Mouse (Mus musculus) gastrocnemius, postnatal 10 days (tissue): ENCODE data around the gene Ntm. TPM values are rescaled to one million over a fixed set of nuclear protein-coding genes. Genes with fewer than 3 reads are reported as not detected.

Source experiments
- DNase-seq: peaks from one replicate; pipeline ENCODE4 v3.0.0; 2021; ENCODE audit warnings: mixed read lengths
- long read RNA-seq, 2 experiments: library from polyadenylated mRNA; stranded (forward); transcript quantifications; one replicate each; pipeline ENCODE4 v2.0.0; 2021
- total RNA-seq, 2 experiments: library from RNA; stranded (reverse); gene quantifications; 2 replicates each; pipeline ENCODE4 v1.2.3; 2021

The Ntm gene
- 1 to 10 TPM; 4.7 to 5.4 TPM for total RNA-seq
- long read RNA-seq, experiment 1 = 0 reads
- long read RNA-seq, experiment 2, partial matches to known transcripts = 0 of 1 reads
- long read RNA-seq, experiment 2, other reads (novel, unspliced or antisense) = 1 of 1 reads

DNA sequence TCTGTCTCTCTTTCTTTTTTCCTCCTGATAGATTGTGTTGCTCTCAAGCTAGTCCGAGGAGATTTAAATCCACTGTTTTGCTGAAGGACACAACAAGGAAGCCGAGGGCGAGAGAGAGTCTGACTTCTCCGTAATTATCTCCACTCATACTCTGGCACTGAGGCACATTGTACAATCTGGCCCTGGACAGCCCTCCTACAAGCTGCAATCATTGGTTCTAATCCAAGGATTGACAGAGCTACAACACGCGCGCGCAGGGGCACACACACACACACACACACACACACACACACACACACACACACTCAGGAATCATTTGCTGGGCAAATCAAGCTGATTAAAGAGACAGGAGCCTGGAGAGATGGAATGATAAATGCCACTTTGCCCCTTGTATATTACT lies at the start of gene Ntm:
Gene Ntm (minus strand): TSS at position 164 of the 400 bp plus-strand sequence.
- DNase-seq = peak; percentile 5

DNA sequence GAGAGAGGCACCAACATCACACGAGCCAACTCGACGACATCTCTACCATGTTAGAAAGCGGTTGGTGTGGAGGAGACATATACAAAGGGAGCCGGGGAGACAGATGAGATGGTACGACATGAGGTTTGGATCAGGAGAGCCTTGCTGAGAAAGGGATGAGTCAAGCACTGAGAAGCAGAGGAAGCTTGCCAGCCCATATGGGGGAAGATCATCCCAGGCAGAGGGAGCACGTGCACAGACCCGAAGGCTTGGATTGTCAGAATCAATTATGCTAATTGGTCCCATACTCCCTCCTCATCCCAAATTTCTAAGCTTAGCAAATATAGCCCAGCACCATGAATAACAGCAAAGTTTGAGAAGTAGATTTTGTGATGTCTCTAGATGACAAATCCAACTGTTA lies 42.8 kb upstream of the Ntm start:
- DNase-seq = no peak

DNA sequence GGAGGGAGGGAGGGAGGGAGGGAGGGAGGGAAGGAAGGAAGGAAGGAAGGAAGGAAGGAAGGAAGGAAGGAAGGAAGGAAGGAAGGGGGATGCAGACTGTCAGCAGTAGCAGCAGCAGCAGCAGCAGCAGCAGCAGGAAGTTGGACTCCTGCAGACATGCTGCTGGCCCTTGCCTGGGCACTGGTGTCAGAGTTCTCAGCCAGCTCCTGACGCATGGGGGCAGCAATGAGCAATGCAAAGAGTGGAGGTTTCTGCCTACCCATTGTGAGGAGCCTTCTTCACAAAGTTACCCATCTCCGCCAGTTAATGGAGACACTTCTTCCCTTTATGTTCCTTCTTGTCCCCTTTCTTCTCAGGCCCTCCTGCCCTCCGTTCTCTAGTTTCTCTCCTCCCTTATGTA lies 40.7 kb upstream of the Ntm start:
- peak; percentile 70 for DNase-seq

DNA sequence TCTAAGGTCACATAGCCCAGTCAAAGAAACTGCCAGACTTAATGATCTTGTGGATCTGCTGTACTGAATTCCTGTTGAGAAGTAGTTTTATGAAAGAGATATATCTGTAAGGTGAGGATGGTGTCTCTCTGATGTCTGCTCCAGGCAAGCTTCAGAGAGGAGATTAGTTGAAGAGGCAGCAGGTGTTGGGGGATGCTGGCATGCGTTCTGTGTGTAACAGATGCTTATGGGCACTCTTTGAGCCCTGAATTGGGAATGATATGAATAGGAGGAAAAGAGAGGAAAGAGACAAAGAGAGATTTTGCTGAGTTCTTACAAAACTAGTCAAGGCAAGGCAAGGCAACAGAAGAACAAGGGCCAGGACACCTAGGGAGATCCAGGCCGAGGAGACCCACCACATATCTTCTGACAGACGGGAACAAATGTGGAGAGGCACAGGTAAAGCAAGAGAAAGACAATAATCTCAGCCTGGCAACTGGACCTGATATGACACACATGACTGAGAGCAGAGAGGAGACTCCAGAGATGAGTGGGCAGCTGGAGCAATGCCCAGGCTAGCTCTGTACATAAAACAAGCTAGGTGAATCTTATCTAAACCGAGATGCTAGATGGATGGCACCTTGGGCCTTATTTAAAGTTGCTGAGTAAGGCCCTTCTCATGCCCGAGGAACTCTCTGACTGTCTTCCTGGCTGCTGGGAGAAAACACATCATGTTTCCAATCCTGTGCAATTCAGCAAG lies 18.4 kb upstream of the Ntm start:
- no peak for DNase-seq

DNA sequence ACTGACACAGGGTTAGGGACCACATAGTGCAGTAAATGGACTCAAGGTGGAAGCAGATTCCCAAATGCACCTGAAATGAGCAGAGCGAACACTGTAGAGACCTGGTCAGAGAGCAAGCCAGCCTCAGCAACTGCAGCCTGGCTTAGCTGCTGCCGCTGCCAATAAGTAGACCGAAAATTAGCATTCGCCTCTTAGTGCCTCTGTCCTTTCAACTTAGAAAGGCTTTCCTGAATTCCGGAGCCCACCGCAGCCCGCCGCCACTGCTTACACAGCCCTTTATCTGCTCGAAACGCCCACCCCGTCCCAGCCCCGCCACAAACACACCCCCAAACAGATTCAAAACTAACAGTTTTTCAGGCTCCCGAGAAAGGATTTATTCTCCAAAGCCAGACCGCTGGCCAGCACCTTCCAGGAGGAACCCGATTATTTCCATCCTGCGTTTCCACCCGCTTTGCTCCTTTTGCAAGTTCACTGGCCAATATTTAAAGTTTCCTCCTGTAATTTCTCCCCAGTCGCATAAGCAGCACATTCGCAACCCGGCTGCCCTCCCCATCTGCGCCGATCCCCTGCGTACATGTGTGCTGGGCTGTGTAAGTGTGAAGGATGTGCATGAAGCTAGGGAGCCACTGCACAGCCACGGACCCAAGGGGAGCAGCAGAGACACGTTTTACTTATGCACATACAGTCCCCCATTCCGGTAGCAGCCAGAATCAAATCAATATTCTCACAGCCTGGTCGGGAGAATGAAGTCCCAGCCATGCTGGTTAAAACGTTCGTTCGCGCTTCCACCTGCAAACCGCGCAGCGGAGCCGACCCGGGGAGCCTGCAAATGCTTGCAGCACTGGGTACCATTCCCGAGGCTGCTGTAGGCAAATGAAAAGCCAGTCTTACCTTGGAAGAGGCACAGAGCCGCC lies 730 bp downstream of the Ntm start:
- DNase-seq = peak; percentile 7

DNA sequence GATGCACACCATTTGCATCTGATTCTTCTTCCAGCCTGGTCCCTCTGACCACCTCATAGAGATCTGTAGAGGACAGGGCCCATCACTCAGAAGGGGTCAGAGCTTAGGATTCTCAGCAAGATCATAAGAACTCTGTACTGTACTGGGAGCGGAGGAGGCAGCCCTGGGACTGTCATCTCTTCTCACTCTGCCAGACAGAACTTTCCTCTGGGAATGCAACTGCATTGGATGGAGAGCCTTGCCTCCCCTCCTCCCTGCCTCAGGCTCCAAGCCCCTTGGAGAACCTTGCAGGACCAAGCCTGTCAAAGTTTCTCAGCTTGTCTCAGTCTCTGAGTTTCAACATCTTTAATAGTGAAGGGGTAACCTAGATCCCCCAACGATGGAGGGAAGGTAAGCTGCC lies 1.4 kb downstream of the Ntm start:
- no peak for DNase-seq

DNA sequence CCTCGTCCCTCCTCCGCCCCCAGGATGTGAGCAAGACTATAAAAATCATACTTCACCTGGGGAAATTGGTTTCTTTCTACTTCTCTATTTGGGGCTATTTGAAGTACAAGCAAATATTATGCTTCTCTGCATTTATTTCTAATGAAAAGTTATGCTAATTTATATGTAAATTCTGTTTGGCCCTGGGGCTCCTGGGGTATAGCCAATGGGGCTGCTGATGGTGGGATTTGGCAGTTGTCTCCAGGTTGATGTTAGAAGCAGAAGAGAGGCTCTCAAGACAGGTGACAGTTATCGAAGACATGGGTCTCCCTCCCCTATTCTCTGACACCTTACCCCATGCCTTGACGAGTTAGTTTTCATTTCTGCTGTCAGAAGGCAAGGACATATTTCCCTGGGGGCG lies 2.2 kb downstream of the Ntm start:
- no peak for DNase-seq

DNA sequence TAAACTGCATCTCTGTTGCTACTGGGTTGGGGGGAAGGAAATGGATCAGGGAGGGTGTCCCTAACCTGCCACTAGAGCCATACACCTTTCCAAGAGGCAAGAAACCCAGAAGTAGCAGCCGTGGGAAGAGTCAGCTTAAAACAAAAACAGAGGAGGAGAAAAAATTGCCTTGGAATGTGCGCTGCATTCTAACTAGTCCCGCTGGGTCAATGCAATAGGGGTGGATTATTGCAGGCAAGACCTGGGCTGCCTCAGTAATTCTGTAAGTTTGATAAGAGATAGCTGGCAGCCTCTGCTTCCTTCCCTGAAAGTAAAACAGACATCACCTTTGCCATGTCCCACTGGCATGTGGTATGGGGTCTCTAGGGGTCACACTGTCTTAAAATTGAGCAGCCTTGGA lies 2.7 kb downstream of the Ntm start:
- DNase-seq = no peak

DNA sequence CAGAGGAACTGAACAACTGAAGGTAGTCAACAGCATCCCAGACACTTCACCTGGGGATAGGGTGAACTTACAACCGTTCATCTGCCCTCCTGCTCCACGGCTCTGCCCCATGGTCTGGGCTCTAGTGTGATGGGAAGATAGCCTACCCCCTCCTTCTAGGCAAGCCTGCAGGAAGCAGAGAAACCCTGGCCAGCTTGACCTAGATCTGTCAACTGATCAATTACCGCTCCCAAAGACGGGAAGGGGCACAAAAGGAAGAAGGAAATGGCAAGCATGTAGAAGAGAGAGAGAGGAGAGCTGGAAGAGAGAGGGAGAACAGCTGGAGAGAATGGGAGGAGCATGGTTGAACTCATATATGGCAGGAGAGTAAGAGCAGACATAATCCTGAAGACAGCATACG lies 6.0 kb downstream of the Ntm start:
- DNase-seq = no peak

DNA sequence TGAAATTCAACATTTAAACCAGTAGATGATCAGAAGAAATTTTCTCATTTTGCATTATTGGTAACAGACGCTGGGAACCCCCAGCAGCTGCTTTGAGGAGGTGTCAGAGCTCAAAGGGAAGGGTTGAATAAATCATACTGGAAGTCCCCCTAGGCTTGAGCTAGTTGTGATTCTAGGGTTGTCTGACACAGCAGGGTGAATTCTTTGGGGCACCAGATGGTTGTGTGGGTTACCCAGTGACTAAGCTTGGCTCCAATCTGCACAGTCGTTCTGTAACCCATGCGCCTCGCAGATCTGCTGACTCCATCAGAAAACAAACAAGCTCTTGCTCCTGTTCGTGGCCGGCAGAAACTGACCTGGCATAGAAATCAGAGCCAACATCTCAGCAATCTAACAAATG lies 8.9 kb downstream of the Ntm start:
- no peak for DNase-seq

DNA sequence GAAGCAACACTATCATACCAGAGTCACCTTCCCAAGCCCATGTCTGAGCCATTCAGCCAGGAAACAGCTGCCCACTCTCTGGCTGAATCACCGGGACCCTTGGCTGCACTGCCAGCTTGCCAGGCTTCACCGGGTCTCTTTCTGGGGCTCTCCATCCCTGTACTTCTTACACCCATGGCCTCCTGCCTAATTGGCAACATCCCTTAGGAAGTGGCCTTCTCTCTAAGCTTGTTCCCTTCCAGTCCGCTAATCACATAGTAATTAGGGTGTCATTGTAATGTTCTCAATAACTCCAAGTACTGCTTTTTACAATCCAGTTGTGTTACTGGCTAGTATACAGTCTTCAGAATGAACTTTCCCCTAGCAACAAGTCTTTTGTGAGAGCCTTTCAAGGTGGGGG lies 13.9 kb downstream of the Ntm start:
- no peak for DNase-seq

DNA sequence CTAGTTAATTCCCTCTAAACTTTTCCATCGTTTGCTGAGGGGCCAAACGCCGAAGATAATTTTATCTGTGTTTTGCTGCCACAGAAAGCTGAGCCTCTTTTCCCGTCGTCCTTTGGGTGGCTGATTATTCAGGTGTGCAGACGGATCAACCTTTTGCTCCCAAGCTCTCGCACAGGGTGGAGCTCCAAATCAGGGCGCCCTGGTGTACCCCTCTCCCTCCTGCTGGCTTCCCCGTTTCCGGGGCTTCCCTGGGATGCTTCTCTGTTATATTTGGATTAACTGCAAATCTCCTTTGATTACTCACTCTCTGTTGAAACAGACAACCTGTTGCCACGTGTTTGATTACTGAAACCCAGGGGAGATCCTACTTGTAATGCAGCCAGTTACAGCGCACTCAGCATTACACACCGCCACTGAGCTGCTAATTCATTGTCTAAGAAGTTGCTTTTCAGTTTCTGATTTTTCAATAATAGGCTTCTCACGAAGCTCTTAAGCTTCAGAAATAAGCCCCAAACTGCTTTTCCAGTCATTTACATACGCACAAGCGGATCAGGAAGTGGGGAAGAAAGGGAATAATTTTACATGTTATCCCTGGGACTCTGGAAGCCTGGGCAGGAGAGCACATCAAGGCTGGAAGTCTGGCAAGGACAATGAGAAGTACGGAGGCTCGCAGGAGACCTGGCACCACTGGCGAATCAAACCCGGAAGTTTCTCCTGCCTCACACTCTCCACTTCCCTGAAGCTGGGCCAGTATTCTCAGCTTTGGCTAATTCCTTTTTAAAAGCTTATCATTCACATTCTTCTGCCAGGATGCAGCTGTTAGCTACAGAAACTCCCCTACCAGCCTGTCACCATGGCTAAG lies 19.5 kb downstream of the Ntm start:
- DNase-seq = no peak

DNA sequence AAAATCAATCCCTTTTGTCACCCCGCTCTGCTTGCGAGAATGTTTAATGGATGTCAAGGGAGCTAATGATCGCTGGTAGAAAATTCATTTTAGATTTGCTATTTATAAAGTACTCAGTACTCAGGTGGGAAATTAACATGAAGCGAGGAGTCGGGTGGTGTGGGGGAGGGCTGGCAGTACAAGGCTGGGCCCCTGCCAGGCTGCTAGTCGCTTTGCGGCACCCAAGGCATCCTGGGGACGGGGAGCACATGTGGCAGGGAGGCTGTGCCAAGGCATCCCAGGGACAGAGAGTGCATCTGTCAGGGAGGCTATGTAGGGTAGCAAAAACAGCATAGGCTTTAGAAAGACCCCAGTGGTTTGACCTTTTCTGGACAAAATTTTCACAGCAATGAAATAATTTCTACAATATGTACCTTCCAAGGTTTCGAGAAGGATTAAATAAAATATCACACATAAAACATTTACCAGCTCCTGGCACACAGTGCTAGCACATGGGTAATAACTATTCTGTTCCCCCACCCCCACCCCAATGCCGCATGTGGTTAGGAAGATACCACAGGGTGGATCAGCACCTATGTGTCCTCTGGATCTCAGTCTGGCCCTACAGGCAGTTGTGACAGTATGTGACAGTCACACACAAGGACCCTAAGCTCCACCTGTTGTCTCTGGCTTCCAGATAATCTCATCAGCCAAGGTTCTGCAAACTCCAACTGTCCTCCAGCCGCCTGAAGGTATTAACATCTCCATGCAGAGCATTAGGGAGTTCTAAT lies 20.6 kb downstream of the Ntm start:
- peak; percentile 13 for DNase-seq

DNA sequence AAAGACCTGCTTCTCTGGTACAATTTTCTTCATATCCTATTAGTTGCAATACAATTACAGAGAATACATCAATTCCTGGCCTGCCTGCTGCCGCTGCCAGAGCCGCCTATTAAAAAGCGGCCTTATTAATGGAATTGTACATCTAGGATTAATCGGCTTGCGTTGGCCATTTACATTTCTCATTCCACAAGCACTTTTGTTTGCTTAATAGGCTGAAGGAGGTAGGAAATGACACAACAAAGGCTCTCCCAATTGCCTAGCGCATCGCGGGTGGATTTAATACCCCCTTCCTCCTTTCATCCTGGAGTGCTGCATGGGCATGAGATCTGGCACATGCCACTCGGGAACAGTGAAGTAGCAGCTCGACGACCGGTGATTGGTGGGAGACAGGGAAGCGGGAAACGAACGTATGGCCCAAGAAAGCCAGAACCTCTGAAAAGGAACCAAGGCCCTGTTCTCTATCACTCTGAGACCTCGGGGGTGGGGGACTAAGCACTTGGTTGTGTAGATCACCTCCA lies 23.4 kb downstream of the Ntm start:
- no peak for DNase-seq

DNA sequence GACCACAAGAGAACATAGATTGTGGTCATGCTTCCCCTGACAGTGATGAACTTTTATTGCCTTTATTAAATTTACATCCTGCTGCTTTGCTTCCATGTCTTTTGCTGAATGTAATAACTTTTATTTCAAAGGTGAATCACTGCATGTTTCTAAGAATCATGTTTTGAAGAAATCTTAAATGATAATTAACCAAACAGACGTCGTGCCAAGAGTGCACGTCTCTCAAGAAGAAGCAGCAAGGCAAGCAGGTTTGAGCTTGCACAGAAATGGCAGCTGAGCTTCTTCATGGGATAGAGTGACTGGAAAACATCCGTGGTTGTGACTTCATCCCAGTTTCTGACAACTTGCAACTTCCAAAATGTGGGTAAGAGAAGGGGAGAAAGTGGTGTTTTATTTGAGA lies 34.1 kb downstream of the Ntm start:
- DNase-seq = no peak

DNA sequence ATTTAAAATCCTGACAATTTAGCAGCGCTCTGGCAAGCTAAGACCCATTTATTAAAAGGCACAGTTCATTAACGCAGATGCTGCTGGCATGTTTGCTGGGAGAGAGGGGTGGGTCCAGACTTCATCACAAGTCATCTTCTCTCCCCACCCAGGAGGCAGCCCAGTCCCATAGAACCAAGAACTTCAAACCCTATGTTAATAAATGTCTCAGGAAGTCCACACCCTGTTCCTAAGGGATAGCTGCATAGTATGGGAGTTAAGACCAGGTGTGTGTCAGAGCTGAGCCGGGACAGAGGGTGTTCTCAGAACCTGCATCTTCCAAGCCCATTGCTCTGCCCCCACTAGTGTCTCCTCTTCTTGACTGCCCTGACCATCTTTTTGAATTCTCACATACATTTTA lies 37.6 kb downstream of the Ntm start:
- DNase-seq = no peak

DNA sequence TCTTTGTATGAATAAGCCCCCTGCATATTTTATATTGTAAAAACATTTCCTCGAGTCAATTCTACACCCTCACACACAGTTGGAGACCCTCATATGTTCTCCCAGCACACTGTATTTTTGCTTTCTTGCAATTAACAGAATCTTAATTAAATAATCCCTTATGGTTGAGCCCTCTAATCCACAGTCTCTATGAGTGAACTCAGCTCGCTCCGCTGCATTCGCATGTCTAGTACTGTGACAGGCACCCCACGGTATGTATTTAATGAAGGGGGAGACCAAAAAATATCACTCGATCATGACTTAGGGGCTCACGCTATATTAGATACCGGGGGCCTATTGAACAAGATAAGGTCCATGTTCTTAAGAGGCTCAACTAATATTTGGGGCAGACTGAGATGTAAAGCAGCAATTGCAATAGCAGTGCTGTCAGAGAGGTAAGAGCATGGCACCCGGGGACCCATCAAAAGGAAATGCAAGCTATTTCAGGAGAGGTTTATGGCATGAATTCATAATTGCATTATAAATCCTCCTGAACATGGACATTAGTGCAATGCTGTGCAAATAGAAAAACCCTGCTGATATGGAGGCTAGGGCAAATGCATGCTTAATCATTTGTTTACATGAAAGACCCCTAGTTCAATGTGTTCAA lies 64.4 kb downstream of the Ntm start:
- no peak for DNase-seq

DNA sequence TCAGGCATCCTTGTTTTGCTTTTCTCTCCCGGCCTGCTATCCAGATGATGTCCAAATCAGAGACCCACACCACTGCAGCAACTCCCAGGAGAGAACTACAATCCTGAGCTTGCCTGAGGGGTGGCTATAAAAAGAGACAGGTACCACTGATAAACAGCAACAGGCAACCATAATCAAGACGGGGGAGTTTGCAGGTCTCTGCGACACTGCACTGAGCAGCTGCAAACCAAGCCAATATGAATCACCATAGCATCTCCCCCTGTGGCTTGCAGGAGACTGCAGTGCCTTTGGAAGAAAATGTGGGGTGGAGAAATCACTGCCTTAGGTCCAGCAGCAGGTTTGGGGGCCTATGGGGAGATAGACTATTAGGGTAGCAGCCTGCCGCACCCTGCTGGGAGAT lies 65.5 kb downstream of the Ntm start:
- no peak for DNase-seq

DNA sequence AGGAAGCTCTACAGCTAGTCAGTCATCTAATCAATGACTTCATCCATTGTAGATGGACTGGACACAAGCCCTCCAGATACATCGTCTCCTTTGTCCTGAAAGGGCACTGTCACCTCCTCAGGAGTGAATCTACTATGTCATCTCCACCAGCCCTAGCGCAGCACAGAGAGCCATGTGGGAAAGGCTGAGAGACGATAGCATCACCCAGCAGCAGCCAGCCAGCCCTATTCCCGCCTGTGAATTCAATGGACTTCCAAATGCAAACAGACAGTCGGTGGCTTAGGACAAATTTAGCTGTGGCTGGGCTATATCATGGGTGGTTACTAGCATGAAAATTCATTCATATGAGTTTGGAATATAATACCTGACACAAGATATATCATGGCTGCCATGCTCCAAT lies 70.1 kb downstream of the Ntm start:
- no peak for DNase-seq

DNA sequence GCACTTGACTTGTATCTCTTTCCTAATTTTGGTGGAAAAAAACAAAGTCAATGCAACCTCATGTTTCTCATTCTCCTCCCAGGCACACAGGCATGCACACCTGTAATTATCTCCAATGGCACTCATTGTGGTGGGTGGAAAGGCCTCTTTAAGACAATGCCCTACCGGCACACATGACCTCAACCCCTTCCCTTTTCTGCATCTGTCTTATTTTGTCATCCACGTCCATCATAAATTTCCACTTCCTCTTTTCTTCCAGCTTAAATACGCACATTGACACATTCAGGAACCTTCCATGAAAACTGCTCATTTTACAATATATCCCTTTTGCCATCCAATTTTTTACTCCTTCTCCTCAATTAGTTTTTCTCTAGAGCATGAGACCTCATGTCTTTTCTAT lies 74.2 kb downstream of the Ntm start:
- no peak for DNase-seq

DNA sequence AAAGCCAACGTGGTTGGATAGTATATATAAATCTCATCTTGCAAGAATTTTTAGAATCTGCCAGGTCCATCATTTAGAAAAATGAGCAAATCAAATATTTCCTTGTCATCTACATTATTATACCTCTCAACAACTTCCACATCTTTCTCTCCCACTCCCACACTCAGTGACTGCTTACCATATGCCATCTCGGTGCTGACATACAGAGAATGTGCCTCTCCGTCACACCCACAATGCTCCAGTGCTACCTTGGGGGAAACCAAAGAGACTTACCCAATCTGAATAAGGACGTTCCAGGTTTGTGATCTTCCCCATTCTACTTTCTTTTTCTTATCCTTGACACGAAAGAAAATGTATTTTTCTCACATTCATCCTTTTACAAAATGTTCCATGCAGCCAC lies 75.0 kb downstream of the Ntm start:
- DNase-seq = no peak
